Mouse (Mus musculus) stomach, postnatal 0 days (tissue): ENCODE measurements at regions not wholly inside any gene's neighbourhood (a gene's known extent, or its start where the extent isn't known, plus 50 kb on each side); places are given as distances from the start of the nearest gene placed in this dataset.

Experiments
- CTCF ChIP-seq: IDR thresholded peaks from 2 replicates; pipeline ENCODE4 v1.5.1; 2016; ENCODE audit warnings: antibody characterized with exemption, low read depth, mild to moderate bottlenecking, moderate library complexity
- EP300 ChIP-seq: optimal IDR thresholded peaks from 2 replicates; pipeline ENCODE3; 2016; ENCODE audit warnings: antibody characterized with exemption

GRCm38 (mm10) chr4:82149957-82150356, 555.6 kb downstream of the Nfib start:
- TF ChIP-seq CTCF (no peak), EP300 (no peak)
